Mouse (Mus musculus): ENCODE data around the gene Krtap17-1. TPM values are rescaled to one million over a fixed set of nuclear protein-coding genes. Genes with fewer than 3 reads are reported as not detected.

Krtap17-1 gene
- polyA plus RNA-seq, 1 experiment, result not detected

- TF ChIP-seq POLR2A (IDR thresholded peaks at IDR 0.05; ENCODE audit: low read depth, low read length), result no peak
- no peak for TF ChIP-seq CTCF (IDR thresholded peaks at IDR 0.05; ENCODE audit: extremely low read depth, insufficient read length, insufficient replicate concordance, low read depth, low read length)
- 72% methylated on average over 5 of the region's 5 CpGs for WGBS
Observed at GRCm38 (mm10) chr11:100010682-100011081, 16.9 kb upstream of the Krtap17-1 start.

GRCm38 (mm10) chr11:100008336-100008735 is 14.5 kb upstream of the Krtap17-1 start:
- no peaks in the 10 kb centered on the region for H3K36me3 ChIP-seq (ENCODE audit: control insufficient read depth, insufficient read depth, low read length)
- 0 out of 2 replicates have a peak, but pooled peaks cover 2% of the 10 kb centered on the region for H3K4me1 ChIP-seq (ENCODE audit: control insufficient read depth, insufficient read depth, insufficient read length, low read length)
- TF ChIP-seq POLR2A (IDR thresholded peaks at IDR 0.05; ENCODE audit: low read depth, low read length), result no peak
- no peak for TF ChIP-seq CTCF (IDR thresholded peaks at IDR 0.05; ENCODE audit: extremely low read depth, insufficient read length, insufficient replicate concordance, low read depth, low read length)
- no peak overlapping the region for H3K27ac ChIP-seq (ENCODE audit: insufficient read depth, low read depth, low read length)
- no peaks in the 10 kb centered on the region for H3K27me3 ChIP-seq (ENCODE audit: control insufficient read depth, insufficient read depth, low read length)
- 89% methylated on average over 5 of the region's 5 CpGs for WGBS
- H3K4me3 ChIP-seq (ENCODE audit: low read depth, low read length), result no peak overlapping the region

More at GRCm38 (mm10) chr11:100010682-100011081, 16.9 kb upstream of the Krtap17-1 start:
- Histone ChIP-seq H3K27ac (ENCODE audit: insufficient read depth, low read depth, low read length) (no peak overlapping the region), H3K27me3 (ENCODE audit: control insufficient read depth, insufficient read depth, low read length) (no peaks in the 10 kb centered on the region), H3K4me1 (ENCODE audit: control insufficient read depth, insufficient read depth, insufficient read length, low read length) (0 out of 2 replicates have a peak, but pooled peaks cover 2% of the 10 kb centered on the region), H3K4me3 (ENCODE audit: low read depth, low read length) (no peak overlapping the region), H3K36me3 (ENCODE audit: control insufficient read depth, insufficient read depth, low read length) (no peaks in the 10 kb centered on the region)

- Histone ChIP-seq H3K4me1 (ENCODE audit: control insufficient read depth, insufficient read depth, insufficient read length, low read length) (0 out of 2 replicates have a peak, but pooled peaks cover 2% of the 10 kb centered on the region), H3K27ac (ENCODE audit: insufficient read depth, low read depth, low read length) (no peak overlapping the region), H3K36me3 (ENCODE audit: control insufficient read depth, insufficient read depth, low read length) (no peaks in the 10 kb centered on the region), H3K4me3 (ENCODE audit: low read depth, low read length) (no peak overlapping the region), H3K27me3 (ENCODE audit: control insufficient read depth, insufficient read depth, low read length) (no peaks in the 10 kb centered on the region)
- TF ChIP-seq POLR2A (IDR thresholded peaks at IDR 0.05; ENCODE audit: low read depth, low read length) (no peak), CTCF (IDR thresholded peaks at IDR 0.05; ENCODE audit: extremely low read depth, insufficient read length, insufficient replicate concordance, low read depth, low read length) (peak; percentile 41; the same call in 1 of the 2 replicates)
- 60% methylated on average over 3 of the region's 3 CpGs for WGBS
Observed at GRCm38 (mm10) chr11:100006624-100007023, 12.8 kb upstream of the Krtap17-1 start.

GRCm38 (mm10) chr11:100005905-100006304 is 12.1 kb upstream of the Krtap17-1 start:
- Histone ChIP-seq H3K4me1 (ENCODE audit: control insufficient read depth, insufficient read depth, insufficient read length, low read length) (0 out of 2 replicates have a peak, but pooled peaks cover 2% of the 10 kb centered on the region), H3K27me3 (ENCODE audit: control insufficient read depth, insufficient read depth, low read length) (no peaks in the 10 kb centered on the region), H3K36me3 (ENCODE audit: control insufficient read depth, insufficient read depth, low read length) (no peaks in the 10 kb centered on the region), H3K27ac (ENCODE audit: insufficient read depth, low read depth, low read length) (no peak overlapping the region), H3K4me3 (ENCODE audit: low read depth, low read length) (no peak overlapping the region)
- no peak for TF ChIP-seq POLR2A (IDR thresholded peaks at IDR 0.05; ENCODE audit: low read depth, low read length)
- TF ChIP-seq CTCF (IDR thresholded peaks at IDR 0.05; ENCODE audit: extremely low read depth, insufficient read length, insufficient replicate concordance, low read depth, low read length), result no peak
- WGBS, result 75% methylated on average over 8 of the region's 8 CpGs

GRCm38 (mm10) chr11:100004846-100005245 is 11.1 kb upstream of the Krtap17-1 start:
- Histone ChIP-seq H3K27me3 (ENCODE audit: control insufficient read depth, insufficient read depth, low read length) (no peaks in the 10 kb centered on the region), H3K36me3 (ENCODE audit: control insufficient read depth, insufficient read depth, low read length) (no peaks in the 10 kb centered on the region), H3K4me1 (ENCODE audit: control insufficient read depth, insufficient read depth, insufficient read length, low read length) (0 out of 2 replicates have a peak, but pooled peaks cover 2% of the 10 kb centered on the region), H3K27ac (ENCODE audit: insufficient read depth, low read depth, low read length) (no peak overlapping the region), H3K4me3 (ENCODE audit: low read depth, low read length) (no peak overlapping the region)
- TF ChIP-seq POLR2A (IDR thresholded peaks at IDR 0.05; ENCODE audit: low read depth, low read length) (no peak), CTCF (IDR thresholded peaks at IDR 0.05; ENCODE audit: extremely low read depth, insufficient read length, insufficient replicate concordance, low read depth, low read length) (peak; percentile 78; the same call in 1 of the 2 replicates)
- 16% methylated on average over 6 of the region's 6 CpGs for WGBS

GRCm38 (mm10) chr11:99999091-99999490 is 5.3 kb upstream of the Krtap17-1 start:
- Histone ChIP-seq H3K27ac (ENCODE audit: insufficient read depth, low read depth, low read length) (no peak overlapping the region), H3K4me1 (ENCODE audit: control insufficient read depth, insufficient read depth, insufficient read length, low read length) (no peaks in the 10 kb centered on the region), H3K27me3 (ENCODE audit: control insufficient read depth, insufficient read depth, low read length) (no peaks in the 10 kb centered on the region), H3K36me3 (ENCODE audit: control insufficient read depth, insufficient read depth, low read length) (no peaks in the 10 kb centered on the region), H3K4me3 (ENCODE audit: low read depth, low read length) (no peak overlapping the region)
- 92% methylated on average over 7 of the region's 7 CpGs for WGBS
- TF ChIP-seq POLR2A (IDR thresholded peaks at IDR 0.05; ENCODE audit: low read depth, low read length) (no peak), CTCF (IDR thresholded peaks at IDR 0.05; ENCODE audit: extremely low read depth, insufficient read length, insufficient replicate concordance, low read depth, low read length) (no peak)

- H3K27ac ChIP-seq (ENCODE audit: insufficient read depth, low read depth, low read length), result no peak overlapping the region
- H3K36me3 ChIP-seq (ENCODE audit: control insufficient read depth, insufficient read depth, low read length), result no peaks in the 10 kb centered on the region
- H3K4me3 ChIP-seq (ENCODE audit: low read depth, low read length), result no peak overlapping the region
- no peaks in the 10 kb centered on the region for H3K4me1 ChIP-seq (ENCODE audit: control insufficient read depth, insufficient read depth, insufficient read length, low read length)
- WGBS, result 17% methylated on average over 4 of the region's 4 CpGs
- peaks cover 6% of the 10 kb centered on the region for H3K27me3 ChIP-seq (ENCODE audit: control insufficient read depth, insufficient read depth, low read length)
- TF ChIP-seq POLR2A (IDR thresholded peaks at IDR 0.05; ENCODE audit: low read depth, low read length) (no peak), CTCF (IDR thresholded peaks at IDR 0.05; ENCODE audit: extremely low read depth, insufficient read length, insufficient replicate concordance, low read depth, low read length) (no peak)
Observed at GRCm38 (mm10) chr11:99994384-99994661, 529 bp upstream of the Krtap17-1 start.

Data from small intestine, adult 2 months (tissue).